Mouse (Mus musculus) kidney, adult 2 months (tissue): ENCODE results near the gene Frmd4b.

ENCODE experiments used
- CTCF ChIP-seq: fragments of 200-500 bp; conservative IDR thresholded peaks from 2 replicates; pipeline ENCODE4 v1.5.1; 2011; ENCODE audit warnings: low read depth, mild to moderate bottlenecking, control low read depth, low read length, moderate library complexity, mixed read lengths; ENCODE audit not compliant: insufficient read depth, insufficient read length
- POLR2A ChIP-seq: fragments of 200-500 bp; IDR thresholded peaks from one replicate; pipeline ENCODE4 v1.6.1; 2011; ENCODE audit warnings: low read depth, low read length, control low read depth

GRCm38 (mm10) chr6:97491065-97491464, 126.3 kb downstream of the Frmd4b start:
- TF ChIP-seq CTCF (no peak), POLR2A (no peak)
